Mouse (Mus musculus) stomach, postnatal 0 days (tissue): ENCODE data around the gene Map3k6.

Source experiments
- CTCF ChIP-seq: IDR thresholded peaks from 2 replicates; pipeline ENCODE4 v1.5.1; 2016; ENCODE audit warnings: antibody characterized with exemption, low read depth, mild to moderate bottlenecking, moderate library complexity
- EP300 ChIP-seq: optimal IDR thresholded peaks from 2 replicates; pipeline ENCODE3; 2016; ENCODE audit warnings: antibody characterized with exemption

DNA sequence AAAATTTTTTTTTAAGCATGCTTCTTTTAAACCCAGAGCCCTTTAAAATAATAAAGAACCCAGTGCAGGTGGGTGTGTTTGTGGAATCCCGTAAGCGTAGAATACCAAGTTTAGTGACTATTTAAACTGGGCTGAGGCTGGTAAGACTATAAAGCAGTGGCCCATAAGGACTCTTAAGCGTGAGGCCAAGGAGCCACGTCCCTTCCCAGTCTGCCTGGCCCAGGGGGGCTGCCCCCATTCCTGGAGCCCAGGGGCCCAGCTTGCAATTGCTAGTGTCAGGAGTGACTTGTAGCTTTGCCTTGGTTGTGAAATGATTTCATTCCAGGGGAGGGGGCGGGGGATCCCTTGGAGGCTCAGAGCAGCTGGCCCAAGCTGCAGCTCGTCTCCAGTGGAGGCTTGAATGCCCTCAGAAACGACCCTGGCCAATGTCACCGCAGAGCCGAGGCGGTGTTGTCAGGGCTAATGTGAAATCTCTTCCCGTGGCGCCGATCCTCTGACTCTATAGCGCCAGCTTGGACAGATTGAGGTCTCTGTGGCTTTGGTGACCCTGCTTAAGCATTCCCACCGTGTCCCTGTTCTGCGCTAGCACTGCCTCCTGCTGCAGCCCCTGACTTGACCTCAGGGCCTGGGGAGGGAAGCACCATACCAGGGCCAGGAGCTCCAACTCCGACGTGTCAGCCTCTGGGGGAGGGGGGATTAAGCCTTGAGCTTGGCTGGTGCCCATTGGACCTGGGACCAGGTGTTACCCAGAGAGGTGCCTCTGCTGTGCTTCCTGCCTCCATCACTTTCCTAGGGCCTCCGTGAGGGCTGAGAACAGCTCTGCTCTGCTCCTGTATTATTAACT lies 42.1 kb upstream of the Map3k6 start:
- TF ChIP-seq CTCF, result no peak
- TF ChIP-seq EP300, result no peak
